Mouse (Mus musculus) kidney, adult 2 months (tissue): ENCODE results near the gene Shmt2. TPM values are rescaled to one million over a fixed set of nuclear protein-coding genes. Genes with fewer than 3 reads are reported as not detected.

Experiments
- DNase-seq: peaks from one replicate; pipeline ENCODE4 v3.0.0; 2021
- H3K27ac ChIP-seq: fragments of 200-500 bp; 2 replicates; pipeline ENCODE4 v1.5.1; 2012; ENCODE audit warnings: low read depth, low read length, control low read depth, inconsistent platforms; ENCODE audit not compliant: insufficient read depth
- H3K27me3 ChIP-seq: fragments of 200-500 bp; replicated peaks from 2 replicates; pipeline ENCODE4 v1.6.1; 2012; ENCODE audit warnings: mild to moderate bottlenecking, moderate library complexity, low read length, inconsistent platforms; ENCODE audit not compliant: control insufficient read depth, insufficient read depth
- H3K36me3 ChIP-seq: fragments of 200-500 bp; 2 replicates; pipeline ENCODE4 v1.6.1; 2012; ENCODE audit warnings: mild to moderate bottlenecking, moderate library complexity, low read length, inconsistent platforms; ENCODE audit not compliant: control insufficient read depth, insufficient read depth
- H3K4me1 ChIP-seq: fragments of 200-500 bp; 2 replicates; pipeline ENCODE4 v1.6.1; 2011; ENCODE audit warnings: low read length; ENCODE audit not compliant: control insufficient read depth, insufficient read depth
- H3K4me3 ChIP-seq: fragments of 200-500 bp; 2 replicates; pipeline ENCODE4 v1.5.1; 2011; ENCODE audit warnings: mild to moderate bottlenecking, low read depth, low read length, control low read depth; ENCODE audit not compliant: insufficient read depth
- CTCF ChIP-seq: fragments of 200-500 bp; conservative IDR thresholded peaks from 2 replicates; pipeline ENCODE4 v1.5.1; 2011; ENCODE audit warnings: low read depth, mild to moderate bottlenecking, control low read depth, low read length, moderate library complexity, mixed read lengths; ENCODE audit not compliant: insufficient read depth, insufficient read length
- POLR2A ChIP-seq: fragments of 200-500 bp; IDR thresholded peaks from one replicate; pipeline ENCODE4 v1.6.1; 2011; ENCODE audit warnings: low read depth, low read length, control low read depth
- WGBS: fragments of 180-500 bp; shearing (Covaris S2); methylation state at CpG from one replicate; pipeline ENCODE4 v1.1.7; 2018; 5-methylcytosine and 5-hydroxymethylcytosine counted together
- polyA plus RNA-seq: library from polyadenylated mRNA; depleted of rRNA; stranded (reverse); fragments of >200 nt; gene quantifications from 2 replicates; pipeline ENCODE4 v1.2.3, GENCODE M21; 2012

The Shmt2 gene
- polyA plus RNA-seq, 1 experiment, result 274 TPM

DNA sequence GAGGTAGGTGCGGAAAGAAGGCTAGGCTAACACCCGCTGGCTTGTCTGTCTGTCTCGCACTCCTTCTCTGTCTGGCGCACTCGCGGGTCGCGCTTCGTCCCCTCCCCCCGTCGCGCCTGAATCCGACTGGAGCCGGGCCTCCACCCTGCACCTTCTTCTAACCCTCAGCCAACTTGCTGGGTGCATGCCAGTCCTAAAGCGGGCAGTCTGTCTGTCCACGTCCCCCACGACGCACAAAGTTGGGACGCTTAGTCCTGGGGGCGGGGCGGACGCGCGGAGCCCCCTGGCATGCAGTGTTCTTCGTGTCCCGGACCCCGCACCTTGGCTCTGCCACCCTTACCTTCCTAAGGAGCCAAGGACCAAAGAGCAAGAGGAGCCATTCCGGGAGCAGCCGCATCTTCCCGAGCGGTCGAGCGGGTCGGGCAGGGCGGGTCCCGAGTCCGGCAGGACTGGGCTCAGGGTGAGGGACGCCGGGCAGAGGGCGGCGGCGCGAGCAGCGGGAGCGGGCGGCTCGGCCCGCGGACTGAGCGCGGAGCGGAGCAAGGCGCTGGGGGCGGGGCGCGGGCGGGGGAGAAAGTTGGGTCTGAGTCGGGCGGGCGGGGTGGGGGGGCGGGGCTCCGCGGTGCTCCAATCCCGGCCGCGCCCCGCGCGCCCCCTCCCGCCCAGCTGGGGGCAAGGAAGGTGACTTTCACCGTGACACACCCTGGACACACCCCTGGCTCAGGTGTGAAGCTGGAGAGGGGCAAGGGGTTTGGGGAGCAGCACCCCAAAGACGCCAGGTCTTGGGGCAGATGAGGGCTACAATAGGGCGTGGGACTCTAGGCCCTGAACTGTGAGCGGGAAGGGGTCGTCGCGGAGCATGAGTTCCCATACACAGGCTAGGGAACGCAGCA lies 12.0 kb upstream of the Shmt2 start, which contains the start of gene Nxph4:
Gene Nxph4, minus strand, starts transcription at position 524 of the 893 bp plus-strand sequence.
- no peaks in the 10 kb centered on the region for H3K36me3 ChIP-seq
- peak; percentile 58 for DNase-seq
- peak within 1 kb of the TSS; percentile 38; the same call in 1 of the 2 replicates for H3K4me3 ChIP-seq
- TF ChIP-seq POLR2A, result no peak
- TF ChIP-seq CTCF, result no peak
- H3K4me1 ChIP-seq, result peaks cover 10% of the 10 kb centered on the region
- H3K27ac ChIP-seq, result no peak within 1 kb of the TSS
- 2% methylated on average over 71 of the region's 78 CpGs for WGBS
- 0 out of 2 replicates have a peak, but pooled peaks cover 5% of the 10 kb centered on the region for H3K27me3 ChIP-seq

DNA sequence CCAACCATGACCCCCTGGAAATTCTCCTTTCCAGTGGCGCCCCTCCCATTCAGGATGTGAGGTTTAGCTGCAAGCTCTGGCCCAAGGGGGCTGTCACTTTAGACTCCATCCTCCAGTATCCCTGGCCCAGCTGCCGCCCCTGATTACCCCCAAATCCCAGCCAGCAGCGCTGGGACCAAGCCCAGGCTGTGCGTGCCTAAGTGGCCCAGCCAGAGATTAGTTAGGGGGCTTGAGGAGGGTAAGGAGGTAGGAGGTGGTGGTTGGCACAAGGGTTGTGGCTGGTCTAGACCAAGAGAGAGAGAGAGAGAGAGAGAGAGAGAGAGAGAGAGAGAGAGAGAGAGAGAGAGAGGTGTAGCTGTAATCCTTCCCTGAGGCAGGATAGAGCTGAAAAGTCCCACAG lies 9.3 kb upstream of the Shmt2 start:
- Histone ChIP-seq H3K4me1 (peaks cover 10% of the 10 kb centered on the region), H3K27me3 (0 out of 2 replicates have a peak, but pooled peaks cover 5% of the 10 kb centered on the region), H3K4me3 (no peak overlapping the region), H3K36me3 (no peaks in the 10 kb centered on the region), H3K27ac (no peak overlapping the region)
- 18% methylated on average over 4 of the region's 4 CpGs for WGBS
- DNase-seq, result no peak
- no peak for TF ChIP-seq POLR2A
- TF ChIP-seq CTCF, result no peak

DNA sequence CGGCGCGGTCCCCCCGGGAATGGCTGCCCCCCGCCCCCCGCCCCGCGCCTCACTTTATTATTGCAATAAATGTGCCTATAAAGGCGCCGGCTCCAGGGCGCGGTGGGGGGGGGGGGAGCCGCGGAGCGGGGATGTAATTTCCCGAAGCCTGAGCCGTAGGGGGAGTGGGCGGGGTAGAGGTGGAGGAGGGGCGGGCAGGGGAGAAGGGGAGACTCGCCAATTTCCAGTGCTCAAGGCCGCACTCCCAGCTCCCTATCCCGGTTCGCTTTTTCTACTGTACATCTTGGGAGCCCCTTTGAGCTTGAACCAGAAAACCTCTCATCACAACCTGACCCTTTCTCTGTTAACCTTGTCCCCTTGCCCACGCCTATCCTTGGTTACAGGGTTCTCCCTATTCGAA lies 8.7 kb upstream of the Shmt2 start:
- Histone ChIP-seq H3K36me3 (no peaks in the 10 kb centered on the region), H3K27ac (no peak overlapping the region), H3K27me3 (peaks cover 5% of the 10 kb centered on the region; the same call in 1 of the 2 replicates), H3K4me3 (no peak overlapping the region), H3K4me1 (peaks cover 13% of the 10 kb centered on the region)
- no peak for TF ChIP-seq POLR2A
- no peak for TF ChIP-seq CTCF
- no peak for DNase-seq
- 2% methylated on average over 24 of the region's 25 CpGs for WGBS

DNA sequence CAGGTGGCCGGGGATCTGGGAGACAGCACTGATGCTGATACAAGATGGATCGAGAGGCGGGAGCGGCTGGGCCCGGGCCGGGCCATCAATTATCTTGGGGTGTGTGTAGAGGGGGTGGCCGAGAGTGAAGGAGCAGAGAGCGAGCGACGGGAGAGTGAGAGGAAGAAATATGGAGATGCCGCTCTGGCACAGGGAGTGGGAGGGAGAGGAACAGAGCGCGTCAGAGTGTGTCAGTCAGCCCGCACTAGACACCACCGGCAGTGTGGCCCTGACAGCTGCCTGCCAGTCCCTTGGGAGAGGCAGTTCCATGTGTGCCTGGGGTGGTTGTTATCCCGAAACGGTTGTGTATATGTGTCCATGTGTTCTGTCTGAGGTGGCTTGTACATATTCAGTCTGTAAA lies 5.2 kb upstream of the Shmt2 start:
- Histone ChIP-seq H3K36me3 (no peaks in the 10 kb centered on the region), H3K27me3 (peaks cover 4% of the 10 kb centered on the region; the same call in 1 of the 2 replicates), H3K4me1 (peaks cover 3% of the 10 kb centered on the region; the same call in 1 of the 2 replicates), H3K4me3 (no peak overlapping the region), H3K27ac (no peak overlapping the region)
- WGBS, result 16% methylated on average over 17 of the region's 17 CpGs
- no peak for DNase-seq
- TF ChIP-seq CTCF (no peak), POLR2A (no peak)

DNA sequence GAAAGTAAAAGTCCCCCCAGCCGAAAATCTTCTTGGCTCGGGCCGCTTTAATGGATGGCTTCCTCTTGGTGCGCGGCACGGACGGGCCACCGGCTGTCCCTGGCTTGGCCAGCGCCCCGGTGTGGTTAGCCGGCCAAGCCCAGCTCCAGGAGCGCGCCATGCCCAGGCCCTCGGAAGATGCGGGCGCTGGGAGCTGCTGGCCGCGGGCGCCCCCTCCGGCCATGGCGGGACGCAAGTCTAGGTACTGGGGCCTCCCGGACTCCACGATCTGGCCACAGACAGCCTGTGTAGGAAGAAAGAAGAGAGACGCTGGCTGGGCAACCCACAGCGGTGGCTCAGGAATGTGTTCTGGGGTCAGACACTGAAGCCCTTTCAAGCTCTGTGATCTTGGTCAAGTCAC lies 4.4 kb upstream of the Shmt2 start:
- 1% methylated on average over 26 of the region's 26 CpGs for WGBS
- DNase-seq, result peak; percentile 76
- Histone ChIP-seq H3K4me1 (peaks cover 3% of the 10 kb centered on the region; the same call in 1 of the 2 replicates), H3K36me3 (no peaks in the 10 kb centered on the region), H3K27me3 (peaks cover 4% of the 10 kb centered on the region; the same call in 1 of the 2 replicates), H3K27ac (no peak overlapping the region), H3K4me3 (peak overlapping the region; percentile 0; the same call in 1 of the 2 replicates)
- TF ChIP-seq POLR2A (no peak), CTCF (peak; percentile 43)

DNA sequence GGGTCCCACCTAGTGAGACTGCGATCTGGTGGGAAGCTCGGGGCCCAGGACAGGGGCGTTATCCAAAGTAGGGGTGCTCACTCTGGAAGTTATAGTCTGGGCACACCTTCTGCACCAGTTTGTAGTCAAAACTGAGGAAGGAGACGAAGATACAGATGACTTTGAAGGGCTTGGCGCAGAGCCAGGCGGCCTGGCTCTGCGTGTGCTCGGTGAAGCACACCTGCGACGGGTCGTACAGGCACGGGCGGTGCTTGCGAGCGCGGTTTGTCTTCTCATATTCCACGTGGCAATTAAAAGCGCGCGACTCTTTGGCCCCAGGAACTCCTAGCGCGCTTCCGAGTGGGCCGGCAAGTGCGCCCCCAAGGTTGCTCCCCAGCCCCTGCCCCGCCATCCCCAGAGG lies 3.8 kb upstream of the Shmt2 start:
- H3K4me3 ChIP-seq, result 0 out of 2 replicates have a peak overlapping the region, but pooled peaks have one; percentile 0
- H3K36me3 ChIP-seq, result no peaks in the 10 kb centered on the region
- DNase-seq, result no peak
- TF ChIP-seq CTCF (no peak), POLR2A (no peak)
- H3K4me1 ChIP-seq, result peaks cover 6% of the 10 kb centered on the region; the same call in 1 of the 2 replicates
- peaks cover 3% of the 10 kb centered on the region; the same call in 1 of the 2 replicates for H3K27me3 ChIP-seq
- 3% methylated on average over 26 of the region's 26 CpGs for WGBS
- no peak overlapping the region for H3K27ac ChIP-seq
